Mouse (Mus musculus) heart, embryonic 15.5 days (tissue): ENCODE results near the gene Cenpl. TPM values are rescaled to one million over a fixed set of nuclear protein-coding genes. Genes with fewer than 3 reads are reported as not detected.

ENCODE experiments used
- ATAC-seq: fragments of 200-750 bp; cut with Nextera tagmentation; replicated peaks from 2 replicates; pipeline ENCODE4 v1.8.0; 2017; ENCODE audit warnings: low read depth, moderate TSS enrichment; ENCODE audit not compliant: insufficient number of reproducible peaks, insufficient read depth, low FRiP score
- H3K27ac ChIP-seq: fragments of 300-500 bp; sonication (generic); 2 replicates; pipeline ENCODE4 v1.5.1; 2015; ENCODE audit warnings: mild to moderate bottlenecking, inconsistent platforms
- H3K27me3 ChIP-seq: fragments of 300-500 bp; sonication (generic); 2 replicates; pipeline ENCODE4 v1.6.1; 2015; ENCODE audit warnings: inconsistent platforms
- H3K36me3 ChIP-seq: fragments of 300-500 bp; sonication (generic); 2 replicates; pipeline ENCODE4 v1.6.1; 2015; ENCODE audit warnings: mild to moderate bottlenecking, inconsistent platforms
- H3K4me1 ChIP-seq: fragments of 300-500 bp; sonication (generic); replicated peaks from 2 replicates; pipeline ENCODE4 v1.6.1; 2015; ENCODE audit warnings: inconsistent platforms
- H3K4me2 ChIP-seq: fragments of 300-500 bp; sonication (generic); 2 replicates; pipeline ENCODE4 v1.6.1; 2015; ENCODE audit warnings: inconsistent platforms, mild to moderate bottlenecking, moderate library complexity
- H3K4me3 ChIP-seq: fragments of 300-500 bp; sonication (generic); 2 replicates; pipeline ENCODE4 v1.5.1; 2015; ENCODE audit warnings: mild to moderate bottlenecking, inconsistent platforms
- H3K9ac ChIP-seq: fragments of 300-500 bp; sonication (generic); 2 replicates; pipeline ENCODE4 v1.6.1; 2015; ENCODE audit warnings: mild to moderate bottlenecking, inconsistent platforms
- H3K9me3 ChIP-seq: fragments of 300-500 bp; sonication (generic); replicated peaks from 2 replicates; pipeline ENCODE4 v1.6.1; 2016; ENCODE audit warnings: inconsistent platforms
- WGBS: fragments of 180-500 bp; shearing (Covaris S2); methylation state at CpG from one replicate; pipeline ENCODE4 v1.1.7; 2015; ENCODE audit warnings: mixed read lengths; 5-methylcytosine and 5-hydroxymethylcytosine counted together
- polyA plus RNA-seq: library from polyadenylated mRNA; unstranded; fragments of >200 nt; fragmentation: Nextera tagmentation; extraction: Ambion mirVana; gene quantifications from 2 replicates; pipeline ENCODE4 v1.2.1, GENCODE M21; 2015

Gene Cenpl
- polyA plus RNA-seq, 1 experiment from 2014 or later: 18.4 TPM

DNA sequence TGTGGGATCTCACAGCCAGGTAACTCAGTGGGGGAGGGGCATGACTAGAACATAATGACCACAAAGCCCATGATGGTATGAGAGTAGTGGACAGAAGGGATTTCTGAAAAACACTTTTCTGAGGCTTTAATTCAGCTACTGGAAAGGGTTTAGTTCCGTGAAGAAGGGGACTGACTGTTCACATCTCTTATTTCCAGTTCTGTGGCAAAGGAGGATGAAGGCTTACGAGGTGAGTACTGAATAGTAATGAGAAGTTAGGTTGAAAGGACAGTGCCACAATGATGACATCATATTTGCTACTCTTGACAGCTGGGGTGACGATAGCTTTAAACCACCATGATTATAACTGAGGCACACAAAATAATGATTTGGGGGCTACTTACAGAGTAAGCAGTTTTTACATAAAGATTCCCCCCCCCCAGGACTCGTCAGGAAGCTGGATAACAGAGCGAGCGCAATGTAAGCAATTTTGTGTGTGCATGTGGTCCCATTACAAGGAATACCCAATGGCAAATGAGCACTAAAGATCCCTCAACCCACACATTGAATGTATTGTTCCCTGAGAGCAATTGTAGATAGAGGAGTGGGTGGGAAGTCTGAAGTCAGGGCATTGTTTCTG lies 34.6 kb upstream of the Cenpl start:
- peak overlapping the region; percentile 87 for H3K4me2 ChIP-seq
- under 1% methylated on average over 6 of the region's 6 CpGs for WGBS
- peaks cover 45% of the 10 kb centered on the region for H3K36me3 ChIP-seq
- peak overlapping the region; percentile 82 for H3K4me3 ChIP-seq
- H3K27ac ChIP-seq: peak overlapping the region; percentile 95
- H3K9ac ChIP-seq: peak overlapping the region; percentile 79
- H3K9me3 ChIP-seq: no peaks in the 10 kb centered on the region
- peaks cover 28% of the 10 kb centered on the region for H3K4me1 ChIP-seq
- no peaks in the 10 kb centered on the region for H3K27me3 ChIP-seq
- ATAC-seq: no peak

DNA sequence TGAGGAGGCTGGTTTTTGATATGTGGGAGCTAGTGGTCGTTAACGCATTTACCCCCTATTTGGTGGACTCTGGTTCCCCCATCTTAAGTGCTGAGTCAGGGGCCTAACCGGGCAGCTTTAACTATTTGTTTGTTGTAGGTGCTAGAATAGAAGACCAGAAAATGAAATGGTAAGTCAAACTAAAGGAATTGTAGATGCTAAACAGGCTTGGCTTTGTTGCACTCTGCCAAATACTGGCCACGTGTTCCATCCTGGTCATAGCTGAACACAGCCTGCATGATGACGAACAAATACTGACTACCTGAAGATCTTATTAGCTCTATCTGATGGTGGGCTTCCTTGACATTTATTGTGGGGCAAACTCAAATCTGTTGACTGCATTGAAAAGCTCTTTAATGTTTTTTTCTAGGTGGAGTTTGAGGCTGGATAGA lies 34.1 kb upstream of the Cenpl start:
- peak overlapping the region; percentile 79 for H3K9ac ChIP-seq
- H3K4me1 ChIP-seq: peaks cover 28% of the 10 kb centered on the region
- ATAC-seq: no peak
- H3K27ac ChIP-seq: peak overlapping the region; percentile 95
- peak overlapping the region; percentile 82 for H3K4me3 ChIP-seq
- H3K9me3 ChIP-seq: no peaks in the 10 kb centered on the region
- peaks cover 41% of the 10 kb centered on the region for H3K36me3 ChIP-seq
- WGBS: 2% methylated on average over 5 of the region's 5 CpGs
- peak overlapping the region; percentile 87 for H3K4me2 ChIP-seq
- no peaks in the 10 kb centered on the region for H3K27me3 ChIP-seq

DNA sequence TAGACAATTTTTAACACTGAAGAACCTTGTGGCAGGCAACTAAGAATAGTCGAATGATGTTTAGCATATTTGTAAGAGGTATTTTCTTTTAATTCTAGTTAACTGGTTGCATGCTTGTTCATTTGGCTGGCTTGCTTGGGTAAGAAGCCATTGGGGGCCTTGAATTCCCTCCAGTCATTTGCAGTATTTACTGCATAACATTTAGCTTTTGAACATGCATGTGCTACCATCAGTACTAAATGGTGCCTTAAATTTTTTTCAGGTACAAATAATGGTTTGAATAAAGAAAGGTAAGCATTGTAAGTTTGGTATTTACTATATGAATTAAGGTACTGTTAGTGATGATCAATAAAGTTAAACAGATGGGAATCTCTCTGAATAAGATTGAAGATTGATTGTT lies 33.5 kb upstream of the Cenpl start:
- H3K4me2 ChIP-seq: peak overlapping the region; percentile 87
- peaks cover 28% of the 10 kb centered on the region for H3K4me1 ChIP-seq
- peak overlapping the region; percentile 79 for H3K9ac ChIP-seq
- WGBS: 9% methylated on average over 1 of the region's 1 CpGs
- peak overlapping the region; percentile 95; the same call in 1 of the 2 replicates for H3K27ac ChIP-seq
- no peaks in the 10 kb centered on the region for H3K27me3 ChIP-seq
- no peak for ATAC-seq
- H3K36me3 ChIP-seq: peaks cover 38% of the 10 kb centered on the region
- peak overlapping the region; percentile 82 for H3K4me3 ChIP-seq
- H3K9me3 ChIP-seq: no peaks in the 10 kb centered on the region

DNA sequence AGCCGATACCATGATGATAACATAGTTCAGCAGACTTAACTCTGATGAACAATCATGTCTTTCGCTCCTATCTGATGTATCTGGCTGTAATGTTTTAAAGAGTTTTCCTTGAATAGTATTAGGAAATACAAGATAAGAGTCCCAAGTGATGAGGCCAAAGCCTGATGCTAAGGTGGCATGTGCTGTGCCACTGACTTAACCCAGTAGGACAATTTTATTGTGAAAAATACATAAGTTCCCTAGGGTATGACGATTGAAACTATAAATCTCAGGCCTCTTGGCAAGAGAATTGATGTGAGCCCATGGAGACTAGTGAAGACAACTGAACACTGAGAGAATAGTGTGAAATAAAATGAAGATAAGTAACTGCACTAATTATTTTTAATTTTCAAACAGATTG lies 32.9 kb upstream of the Cenpl start:
- ATAC-seq: no peak
- H3K9ac ChIP-seq: peak overlapping the region; percentile 33; the same call in 1 of the 2 replicates
- H3K27ac ChIP-seq: 0 out of 2 replicates have a peak overlapping the region, but pooled peaks have one; percentile 24
- H3K4me2 ChIP-seq: peak overlapping the region; percentile 53
- peaks cover 28% of the 10 kb centered on the region for H3K4me1 ChIP-seq
- 30% methylated on average over 3 of the region's 3 CpGs for WGBS
- no peaks in the 10 kb centered on the region for H3K9me3 ChIP-seq
- peak overlapping the region; percentile 30 for H3K4me3 ChIP-seq
- peaks cover 32% of the 10 kb centered on the region for H3K36me3 ChIP-seq
- H3K27me3 ChIP-seq: no peaks in the 10 kb centered on the region

DNA sequence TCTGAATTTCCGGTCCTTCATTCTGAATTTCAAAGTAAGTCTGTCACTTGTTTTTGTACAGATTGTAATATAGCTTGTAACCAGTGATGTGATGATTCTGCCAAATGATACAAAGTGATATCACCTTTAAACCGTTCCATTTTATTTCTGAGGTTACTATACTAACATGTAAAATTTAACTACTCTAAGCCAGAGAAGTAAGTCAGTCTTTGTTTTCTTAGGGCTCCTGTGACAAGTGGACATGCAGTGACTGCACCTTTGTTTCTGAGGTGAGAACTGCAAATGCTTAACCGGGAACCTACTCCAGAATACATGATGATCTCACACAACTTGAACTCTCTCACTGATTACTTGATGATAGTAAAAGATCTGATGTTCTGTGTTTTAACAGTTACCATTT lies 32.5 kb upstream of the Cenpl start:
- Histone ChIP-seq H3K9me3 (no peaks in the 10 kb centered on the region), H3K27ac (0 out of 2 replicates have a peak overlapping the region, but pooled peaks have one; percentile 24), H3K4me2 (peak overlapping the region; percentile 53), H3K27me3 (no peaks in the 10 kb centered on the region), H3K36me3 (peaks cover 32% of the 10 kb centered on the region), H3K4me3 (no peak overlapping the region), H3K9ac (no peak overlapping the region), H3K4me1 (peaks cover 28% of the 10 kb centered on the region)
- 47% methylated on average over 3 of the region's 3 CpGs for WGBS
- ATAC-seq: no peak

DNA sequence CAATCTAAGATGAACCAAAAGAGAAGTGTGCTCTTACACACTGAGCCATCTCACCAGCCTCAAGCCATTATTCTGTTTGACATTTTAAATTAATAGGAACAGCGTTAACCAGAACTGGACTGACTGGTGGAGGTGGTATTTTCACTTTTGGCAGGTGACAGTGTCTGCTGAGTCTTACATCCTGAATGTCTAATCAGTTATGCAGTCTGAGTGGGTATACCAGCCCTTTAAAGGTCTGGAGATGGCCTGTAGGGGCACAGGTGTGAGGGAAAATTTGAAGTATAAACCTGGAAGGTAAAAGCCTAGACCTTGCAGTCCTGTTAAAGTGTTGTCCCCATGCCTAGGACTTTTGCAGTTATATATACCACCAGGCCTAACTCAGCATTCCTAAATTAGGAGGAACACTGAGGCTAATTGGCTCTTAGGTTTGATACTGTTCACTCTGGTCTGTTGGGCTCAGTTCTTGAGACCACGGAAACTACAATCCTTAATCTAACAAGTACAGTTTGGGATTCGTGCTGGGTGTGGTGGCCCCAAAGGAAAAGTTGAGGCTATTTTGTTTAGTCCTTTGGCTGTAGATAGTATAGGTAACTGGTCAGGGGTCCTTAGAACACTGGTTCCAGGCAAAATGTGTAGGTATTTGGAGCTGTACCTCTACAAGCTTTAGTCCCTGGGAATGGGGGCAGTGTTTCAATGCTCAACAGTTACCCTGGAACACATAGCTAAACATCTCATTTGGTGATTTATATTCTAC lies 31.4 kb upstream of the Cenpl start:
- Histone ChIP-seq H3K36me3 (peaks cover 37% of the 10 kb centered on the region), H3K9ac (no peak overlapping the region), H3K4me2 (no peak overlapping the region), H3K9me3 (no peaks in the 10 kb centered on the region), H3K4me3 (no peak overlapping the region), H3K27me3 (no peaks in the 10 kb centered on the region), H3K27ac (peak overlapping the region; percentile 40), H3K4me1 (peaks cover 19% of the 10 kb centered on the region)
- 22% methylated on average over 3 of the region's 3 CpGs for WGBS
- no peak for ATAC-seq

DNA sequence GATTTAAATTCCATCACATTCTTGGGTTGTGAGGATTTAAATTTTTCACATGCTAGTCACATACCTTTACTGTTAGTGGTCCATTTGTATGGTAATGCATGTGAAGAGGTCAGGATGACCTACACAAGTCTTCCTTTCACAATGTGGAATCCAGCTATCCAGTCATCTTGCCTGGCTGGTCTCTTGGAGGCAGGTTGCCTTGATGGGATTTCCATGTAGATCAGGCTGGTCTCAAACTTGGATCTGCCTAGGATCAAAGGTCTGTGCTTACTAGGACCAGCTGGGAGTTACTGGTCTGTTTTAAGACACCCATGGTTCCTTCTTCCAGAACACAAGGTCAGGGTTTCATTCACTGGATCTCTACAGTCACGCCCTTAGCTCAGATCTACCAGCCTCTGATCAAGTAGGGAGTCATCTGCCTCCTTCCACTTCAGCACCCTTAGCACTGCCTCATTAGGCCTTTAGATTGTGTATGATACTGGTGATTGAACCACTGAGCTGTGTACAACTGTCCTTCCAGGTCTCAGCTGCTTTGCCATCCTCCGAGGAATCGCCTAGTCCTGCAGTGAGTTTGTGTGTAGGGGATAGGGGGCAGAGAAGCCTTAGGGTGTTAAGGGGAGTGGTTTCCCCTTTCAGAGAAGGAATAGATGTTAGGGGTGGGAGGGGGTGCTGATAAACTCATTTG lies 30.6 kb upstream of the Cenpl start:
- WGBS: 23% methylated on average over 3 of the region's 3 CpGs
- H3K4me3 ChIP-seq: no peak overlapping the region
- no peaks in the 10 kb centered on the region for H3K27me3 ChIP-seq
- no peak for ATAC-seq
- no peak overlapping the region for H3K4me2 ChIP-seq
- H3K4me1 ChIP-seq: peaks cover 19% of the 10 kb centered on the region
- H3K27ac ChIP-seq: peak overlapping the region; percentile 40
- H3K9me3 ChIP-seq: no peaks in the 10 kb centered on the region
- no peak overlapping the region for H3K9ac ChIP-seq
- H3K36me3 ChIP-seq: peaks cover 41% of the 10 kb centered on the region

DNA sequence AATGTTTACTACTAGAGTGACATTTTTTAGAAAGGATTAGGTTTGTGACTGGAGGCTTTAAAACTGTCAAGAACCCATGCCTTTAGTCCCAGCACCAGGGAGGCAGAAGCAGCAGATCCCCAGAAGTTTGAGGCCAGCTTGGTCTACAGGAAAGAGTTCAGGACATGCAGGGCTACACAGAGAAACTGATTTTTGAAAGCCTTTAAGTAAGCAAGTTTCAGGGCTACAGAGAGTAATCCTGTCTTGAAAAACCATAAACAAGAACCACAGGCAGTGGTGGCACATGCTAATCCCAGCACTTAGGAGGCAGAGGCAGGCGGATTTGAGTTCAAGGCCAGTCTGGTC lies 30.1 kb upstream of the Cenpl start:
- no peak for ATAC-seq
- Histone ChIP-seq H3K4me2 (no peak overlapping the region), H3K27me3 (no peaks in the 10 kb centered on the region), H3K9me3 (no peaks in the 10 kb centered on the region), H3K36me3 (peaks cover 46% of the 10 kb centered on the region), H3K27ac (peak overlapping the region; percentile 40), H3K9ac (no peak overlapping the region), H3K4me3 (no peak overlapping the region), H3K4me1 (peaks cover 19% of the 10 kb centered on the region)
- 68% methylated on average over 1 of the region's 1 CpGs for WGBS

DNA sequence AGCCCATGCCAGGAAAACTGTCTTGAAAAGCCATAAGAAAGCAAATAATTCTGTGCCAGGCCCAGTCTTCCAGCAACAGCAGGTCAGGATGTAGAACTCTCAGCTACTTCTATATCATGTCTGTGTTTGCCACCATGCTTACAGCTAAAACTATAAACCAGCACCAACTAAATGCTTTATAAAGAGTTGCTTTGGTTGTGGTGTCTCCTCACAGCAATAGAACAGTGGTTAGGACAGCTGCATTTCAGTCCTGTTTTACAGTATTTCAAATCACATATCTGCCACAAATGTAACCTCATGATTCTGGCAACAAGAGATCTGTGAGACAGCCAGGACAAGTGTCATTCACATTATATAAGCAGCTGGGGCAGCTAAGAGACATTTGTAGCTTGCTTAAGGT lies 29.7 kb upstream of the Cenpl start:
- H3K4me1 ChIP-seq: peaks cover 19% of the 10 kb centered on the region
- no peak overlapping the region for H3K4me3 ChIP-seq
- H3K9ac ChIP-seq: no peak overlapping the region
- H3K36me3 ChIP-seq: peaks cover 51% of the 10 kb centered on the region
- ATAC-seq: no peak
- H3K9me3 ChIP-seq: no peaks in the 10 kb centered on the region
- 0 out of 2 replicates have a peak overlapping the region, but pooled peaks have one; percentile 40 for H3K27ac ChIP-seq
- H3K4me2 ChIP-seq: no peak overlapping the region
- H3K27me3 ChIP-seq: no peaks in the 10 kb centered on the region

DNA sequence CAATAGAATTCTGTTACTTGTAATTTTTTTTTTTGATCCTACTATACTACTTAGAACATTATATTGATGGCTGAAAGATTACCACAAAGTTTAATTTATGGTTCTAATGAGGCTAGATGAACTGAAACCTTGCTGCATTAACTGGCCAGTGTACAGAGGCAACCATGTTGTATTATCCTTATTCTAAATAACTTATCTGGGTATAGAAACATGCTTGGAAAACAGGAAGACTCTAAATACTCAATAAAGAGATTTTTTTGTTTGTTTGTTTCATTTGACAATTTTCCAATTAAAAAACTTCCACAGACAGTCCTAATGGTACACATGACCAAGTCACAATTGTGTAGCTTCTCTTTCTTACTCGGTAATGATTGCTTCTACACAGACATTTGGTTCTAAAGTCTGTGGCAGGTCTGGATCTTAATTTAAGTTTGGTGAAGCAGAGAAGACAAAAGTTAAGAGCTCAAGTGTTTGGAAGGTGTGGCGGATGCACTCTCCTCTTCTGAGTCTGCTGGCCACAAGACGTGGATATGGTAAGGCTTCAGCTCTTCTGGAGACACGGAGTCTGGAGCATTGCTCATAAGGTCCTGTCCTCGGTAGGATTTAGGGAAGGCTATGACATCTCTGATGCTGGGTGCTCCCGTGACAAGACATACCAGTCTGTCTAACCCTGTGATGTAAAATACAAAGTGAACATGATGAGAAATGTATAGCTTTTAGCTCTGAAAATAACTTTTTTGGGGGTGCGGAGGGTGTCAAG lies 29.1 kb upstream of the Cenpl start:
- 84% methylated on average over 7 of the region's 7 CpGs for WGBS
- Histone ChIP-seq H3K27ac (no peak overlapping the region), H3K4me2 (no peak overlapping the region), H3K4me3 (no peak overlapping the region), H3K4me1 (peaks cover 17% of the 10 kb centered on the region), H3K9me3 (no peaks in the 10 kb centered on the region), H3K9ac (no peak overlapping the region), H3K27me3 (no peaks in the 10 kb centered on the region), H3K36me3 (peaks cover 56% of the 10 kb centered on the region)
- ATAC-seq: no peak

DNA sequence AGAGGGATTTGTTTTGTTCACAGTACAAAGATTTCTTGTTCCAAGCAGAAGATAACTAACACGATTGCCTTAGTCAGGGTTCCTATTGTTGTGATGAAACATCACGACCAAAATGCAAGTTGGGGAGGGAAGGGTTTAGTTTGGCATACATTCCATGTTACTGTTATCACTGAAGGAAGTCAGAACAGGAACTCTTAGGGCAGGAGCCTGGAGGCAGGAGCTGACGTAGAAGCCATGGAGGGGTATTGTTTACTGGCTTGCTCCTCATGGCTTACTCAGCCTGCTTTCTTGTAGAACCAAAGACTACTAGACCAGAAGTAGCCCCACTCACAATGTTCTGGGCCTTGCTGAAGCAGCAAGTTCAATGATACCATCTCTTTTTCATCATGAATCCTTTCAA lies 23.5 kb upstream of the Cenpl start:
- Histone ChIP-seq H3K4me2 (no peak overlapping the region), H3K27ac (peak overlapping the region; percentile 42; the same call in 1 of the 2 replicates), H3K4me1 (no peaks in the 10 kb centered on the region), H3K9me3 (no peaks in the 10 kb centered on the region), H3K9ac (no peak overlapping the region), H3K27me3 (no peaks in the 10 kb centered on the region), H3K4me3 (no peak overlapping the region), H3K36me3 (peaks cover 38% of the 10 kb centered on the region)
- 0 out of 2 replicates have a peak, but pooled peaks have one; percentile 39 for ATAC-seq
- WGBS: 71% methylated on average over 3 of the region's 3 CpGs
